Mouse (Mus musculus) intestine, embryonic 14.5 days (tissue): ENCODE results near the gene Bbs9. TPM values are rescaled to one million over a fixed set of nuclear protein-coding genes. Genes with fewer than 3 reads are reported as not detected.

Experiments used
- ATAC-seq: fragments of 200-750 bp; cut with Nextera tagmentation; replicated peaks from 2 replicates; pipeline ENCODE4 v1.8.0; 2017; ENCODE audit warnings: low read depth, moderate number of reproducible peaks, moderate TSS enrichment, moderate library complexity; ENCODE audit not compliant: low FRiP score, low TSS enrichment
- DNase-seq: peaks from one replicate; pipeline ENCODE4 v3.0.0-alpha.2; 2018; ENCODE audit warnings: low spot score
- H3K27ac ChIP-seq: fragments of 300-500 bp; sonication (generic); 2 replicates; pipeline ENCODE4 v1.5.1; 2014; ENCODE audit warnings: low read depth, mild to moderate bottlenecking, control low read depth
- H3K27me3 ChIP-seq: fragments of 300-500 bp; sonication (generic); replicated peaks from 2 replicates; pipeline ENCODE4 v1.6.1; 2014; ENCODE audit warnings: low read length, control low read depth; ENCODE audit not compliant: control insufficient read depth, insufficient read depth
- H3K36me3 ChIP-seq: fragments of 300-500 bp; sonication (generic); 2 replicates; pipeline ENCODE4 v1.6.1; 2014; ENCODE audit warnings: low read length, control low read depth; ENCODE audit not compliant: control insufficient read depth, insufficient read depth
- H3K4me1 ChIP-seq: fragments of 300-500 bp; sonication (generic); replicated peaks from 2 replicates; pipeline ENCODE4 v1.6.1; 2014; ENCODE audit warnings: low read length, control low read depth, mixed read lengths; ENCODE audit not compliant: control insufficient read depth, insufficient read depth
- H3K4me2 ChIP-seq: fragments of 300-500 bp; sonication (generic); 2 replicates; pipeline ENCODE4 v1.6.1; 2014; ENCODE audit warnings: low read length
- H3K4me3 ChIP-seq: fragments of 300-500 bp; sonication (generic); 2 replicates; pipeline ENCODE4 v1.5.1; 2014; ENCODE audit warnings: low read depth, low read length, control low read depth, mixed read lengths
- H3K9ac ChIP-seq: fragments of 300-500 bp; sonication (generic); 2 replicates; pipeline ENCODE4 v1.6.1; 2014; ENCODE audit warnings: mild to moderate bottlenecking, low read length
- H3K9me3 ChIP-seq: fragments of 300-500 bp; sonication (generic); 2 replicates; pipeline ENCODE4 v1.6.1; 2016; ENCODE audit warnings: low read length, control low read depth; ENCODE audit not compliant: control insufficient read depth
- WGBS: fragments of 180-500 bp; shearing (Covaris S2); extraction: QIAGEN DNeasy Blood & Tissue Kit; methylation state at CpG from one replicate; pipeline ENCODE4 v1.1.7; 2014; 5-methylcytosine and 5-hydroxymethylcytosine counted together
- polyA plus RNA-seq: library from polyadenylated mRNA; unstranded; fragments of >200 nt; fragmentation: Nextera tagmentation; extraction: Ambion mirVana; gene quantifications from 2 replicates; pipeline ENCODE4 v1.2.1, GENCODE M21; 2014

Gene Bbs9
- polyA plus RNA-seq, 1 experiment from 2014 or later: 14.2 TPM

- Histone ChIP-seq H3K36me3 (no peaks in the 10 kb centered on the region), H3K9ac (no peak overlapping the region), H3K4me1 (no peaks in the 10 kb centered on the region), H3K4me2 (no peak overlapping the region), H3K27ac (no peak overlapping the region), H3K9me3 (no peaks in the 10 kb centered on the region), H3K4me3 (no peak overlapping the region), H3K27me3 (no peaks in the 10 kb centered on the region)
- DNase-seq (no peak), ATAC-seq (no peak)
- WGBS: 90% methylated on average over 2 of the region's 2 CpGs
Observed at GRCm38 (mm10) chr9:22672937-22673336, 197.4 kb downstream of the Bbs9 start.

DNA sequence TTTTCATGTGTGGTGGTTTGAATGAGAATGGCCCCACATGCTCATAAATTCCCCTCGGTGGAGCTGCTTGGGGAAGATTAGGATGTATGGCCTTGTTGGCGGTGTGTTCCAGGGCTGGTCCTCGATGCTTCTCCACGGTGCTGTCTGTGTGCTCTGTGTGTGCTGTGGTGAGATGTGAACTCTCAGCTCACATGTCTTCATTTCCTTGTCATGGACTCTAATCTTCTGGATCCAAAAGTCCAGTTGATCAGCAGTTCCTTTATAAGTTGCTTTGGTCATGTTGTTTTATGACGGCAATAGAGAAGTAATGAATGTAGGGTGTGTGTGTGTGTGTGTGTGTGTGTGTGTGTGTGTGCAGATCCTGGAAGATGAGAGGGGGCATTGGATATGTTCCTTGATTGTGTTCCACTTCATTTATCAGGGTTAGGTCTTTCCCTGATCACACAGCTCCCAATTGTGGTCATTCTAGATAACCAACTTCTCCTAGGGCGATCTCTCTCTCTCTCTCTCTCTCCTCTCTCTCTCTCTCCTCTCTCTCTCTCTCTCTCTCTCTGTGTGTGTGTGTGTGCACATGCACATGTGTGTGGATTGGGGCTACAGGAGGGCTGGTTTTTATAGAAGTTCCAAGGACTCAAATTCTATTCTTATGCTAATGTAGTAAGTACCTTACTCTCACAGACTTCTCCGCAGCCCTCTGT lies 201.8 kb downstream of the Bbs9 start:
- Histone ChIP-seq H3K4me2 (no peak overlapping the region), H3K27ac (no peak overlapping the region), H3K4me1 (no peaks in the 10 kb centered on the region), H3K36me3 (no peaks in the 10 kb centered on the region), H3K27me3 (no peaks in the 10 kb centered on the region), H3K4me3 (no peak overlapping the region), H3K9ac (no peak overlapping the region), H3K9me3 (no peaks in the 10 kb centered on the region)
- DNase-seq: no peak
- no peak for ATAC-seq
- WGBS: 86% methylated on average over 7 of the region's 7 CpGs

DNA sequence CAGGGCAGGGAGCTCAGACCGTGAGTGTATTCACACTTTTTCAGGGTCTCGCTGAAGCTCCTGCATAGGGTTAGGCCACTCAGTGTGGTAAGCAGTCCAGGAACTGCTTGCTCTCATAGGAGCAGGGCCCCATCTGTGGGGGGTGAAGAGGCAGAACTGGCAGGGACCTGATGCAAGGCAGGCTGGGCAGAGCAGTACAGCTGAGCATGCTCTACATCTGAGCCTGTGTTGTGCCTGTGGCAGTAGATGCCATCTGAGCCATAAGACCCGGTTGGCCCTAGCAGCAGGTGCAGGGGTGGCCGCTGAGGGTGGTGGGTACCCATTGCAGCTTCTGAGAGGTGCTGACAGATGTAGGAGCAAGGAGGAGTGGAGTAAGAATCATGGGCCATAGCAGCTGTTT lies 202.5 kb downstream of the Bbs9 start:
- H3K4me3 ChIP-seq: no peak overlapping the region
- H3K27ac ChIP-seq: no peak overlapping the region
- H3K4me1 ChIP-seq: no peaks in the 10 kb centered on the region
- ATAC-seq: no peak
- H3K4me2 ChIP-seq: no peak overlapping the region
- H3K9ac ChIP-seq: no peak overlapping the region
- DNase-seq: no peak
- H3K27me3 ChIP-seq: no peaks in the 10 kb centered on the region
- WGBS: 85% methylated on average over 4 of the region's 4 CpGs
- H3K9me3 ChIP-seq: no peaks in the 10 kb centered on the region
- H3K36me3 ChIP-seq: no peaks in the 10 kb centered on the region

DNA sequence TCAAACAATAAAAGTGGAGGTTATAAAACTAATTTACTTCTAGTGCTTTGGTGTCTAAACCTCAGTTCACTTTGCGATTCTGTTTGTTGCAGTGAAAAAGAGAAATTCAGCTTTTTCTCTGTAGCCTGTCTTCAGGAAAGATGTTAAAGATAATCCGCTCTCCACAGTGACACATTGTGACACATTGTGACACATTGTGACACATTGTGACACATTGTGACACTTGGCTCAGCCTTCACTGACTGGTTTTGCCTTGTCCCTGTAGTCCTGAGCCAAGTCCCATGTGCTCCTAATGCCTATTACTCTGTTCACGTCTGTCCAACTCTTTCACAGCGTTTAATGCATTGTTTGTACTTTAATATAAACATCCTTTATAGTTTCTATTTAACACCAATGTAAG lies 203.0 kb downstream of the Bbs9 start:
- Histone ChIP-seq H3K4me2 (no peak overlapping the region), H3K4me1 (no peaks in the 10 kb centered on the region), H3K27me3 (no peaks in the 10 kb centered on the region), H3K4me3 (no peak overlapping the region), H3K36me3 (no peaks in the 10 kb centered on the region), H3K9ac (no peak overlapping the region), H3K27ac (no peak overlapping the region), H3K9me3 (no peaks in the 10 kb centered on the region)
- no peak for DNase-seq
- ATAC-seq: no peak
- 73% methylated on average over 4 of the region's 4 CpGs for WGBS

DNA sequence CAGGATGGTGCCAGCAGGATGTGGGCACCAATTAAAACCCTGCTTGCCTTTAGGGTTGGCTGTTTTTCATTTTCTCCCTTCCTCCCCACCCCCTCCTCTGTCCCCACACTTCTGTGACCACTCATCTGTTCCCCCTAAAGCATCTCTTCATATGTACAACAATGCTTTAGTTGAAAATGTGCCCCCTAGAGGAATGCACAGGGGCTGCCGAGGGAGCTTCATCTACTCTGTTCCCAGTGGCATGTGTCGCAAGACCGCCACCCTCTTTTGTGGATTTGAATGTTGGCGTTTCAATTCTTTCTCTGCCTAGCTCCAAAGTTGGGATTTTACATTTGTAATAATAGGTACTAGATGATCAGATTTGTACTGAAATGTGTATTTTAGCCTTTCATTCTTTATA lies 204.0 kb downstream of the Bbs9 start:
- H3K9ac ChIP-seq: no peak overlapping the region
- H3K4me1 ChIP-seq: no peaks in the 10 kb centered on the region
- H3K27me3 ChIP-seq: no peaks in the 10 kb centered on the region
- ATAC-seq: no peak
- H3K4me3 ChIP-seq: no peak overlapping the region
- DNase-seq: no peak
- no peaks in the 10 kb centered on the region for H3K36me3 ChIP-seq
- no peak overlapping the region for H3K4me2 ChIP-seq
- no peak overlapping the region for H3K27ac ChIP-seq
- 89% methylated on average over 4 of the region's 4 CpGs for WGBS
- H3K9me3 ChIP-seq: no peaks in the 10 kb centered on the region

DNA sequence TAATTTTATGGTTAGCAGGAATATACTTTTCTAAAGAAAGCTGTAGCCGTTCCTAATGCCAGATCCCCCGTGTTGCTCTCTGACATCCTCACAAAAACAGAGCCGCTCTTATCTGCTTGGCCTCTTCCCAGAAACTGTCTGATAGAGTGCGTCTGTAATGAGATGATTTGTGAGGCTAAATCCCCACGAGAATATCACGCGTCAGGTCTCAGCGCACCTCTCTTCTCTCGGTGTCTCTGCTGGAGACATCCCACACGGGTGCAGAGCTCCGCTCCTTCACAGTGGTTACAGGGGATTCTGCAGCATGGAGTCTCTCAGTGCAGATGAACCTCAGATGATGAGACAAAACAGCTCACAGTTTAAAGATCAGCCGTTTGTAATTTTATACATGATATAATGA lies 204.5 kb downstream of the Bbs9 start:
- no peaks in the 10 kb centered on the region for H3K9me3 ChIP-seq
- no peaks in the 10 kb centered on the region for H3K36me3 ChIP-seq
- no peak overlapping the region for H3K27ac ChIP-seq
- H3K4me2 ChIP-seq: no peak overlapping the region
- 60% methylated on average over 12 of the region's 12 CpGs for WGBS
- no peaks in the 10 kb centered on the region for H3K27me3 ChIP-seq
- no peak overlapping the region for H3K9ac ChIP-seq
- H3K4me3 ChIP-seq: no peak overlapping the region
- H3K4me1 ChIP-seq: no peaks in the 10 kb centered on the region
- DNase-seq (no peak), ATAC-seq (no peak)

DNA sequence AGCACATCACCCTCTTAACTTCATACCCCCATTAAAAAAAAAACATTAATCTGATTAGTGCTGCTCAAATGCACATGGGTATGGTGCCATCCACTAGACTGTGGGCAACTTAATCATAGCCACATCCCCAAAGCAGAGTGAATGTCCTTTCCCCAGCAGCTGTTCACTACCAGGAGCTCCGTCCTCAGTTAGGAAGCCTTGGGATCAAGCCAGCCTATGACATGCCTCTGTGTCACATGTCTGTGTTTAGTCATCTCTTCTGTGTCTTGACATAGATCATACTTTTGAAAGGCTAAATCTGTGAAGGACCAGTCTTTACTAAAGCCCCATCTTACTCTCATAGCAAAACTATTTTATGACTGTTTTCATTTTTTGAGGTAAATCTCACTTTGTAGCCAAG lies 205.0 kb downstream of the Bbs9 start:
- Histone ChIP-seq H3K4me3 (no peak overlapping the region), H3K4me2 (no peak overlapping the region), H3K27me3 (no peaks in the 10 kb centered on the region), H3K27ac (no peak overlapping the region), H3K36me3 (no peaks in the 10 kb centered on the region), H3K4me1 (no peaks in the 10 kb centered on the region), H3K9me3 (no peaks in the 10 kb centered on the region), H3K9ac (no peak overlapping the region)
- no peak for ATAC-seq
- WGBS: 73% methylated on average over 1 of the region's 1 CpGs
- no peak for DNase-seq

- no peak for ATAC-seq
- no peak overlapping the region for H3K4me2 ChIP-seq
- H3K9ac ChIP-seq: no peak overlapping the region
- H3K36me3 ChIP-seq: no peaks in the 10 kb centered on the region
- H3K27ac ChIP-seq: no peak overlapping the region
- DNase-seq: no peak
- H3K9me3 ChIP-seq: no peaks in the 10 kb centered on the region
- H3K4me1 ChIP-seq: no peaks in the 10 kb centered on the region
- no peaks in the 10 kb centered on the region for H3K27me3 ChIP-seq
- no peak overlapping the region for H3K4me3 ChIP-seq
- WGBS: 54% methylated on average over 3 of the region's 3 CpGs
Observed at GRCm38 (mm10) chr9:22683786-22684185, 208.3 kb downstream of the Bbs9 start.

DNA sequence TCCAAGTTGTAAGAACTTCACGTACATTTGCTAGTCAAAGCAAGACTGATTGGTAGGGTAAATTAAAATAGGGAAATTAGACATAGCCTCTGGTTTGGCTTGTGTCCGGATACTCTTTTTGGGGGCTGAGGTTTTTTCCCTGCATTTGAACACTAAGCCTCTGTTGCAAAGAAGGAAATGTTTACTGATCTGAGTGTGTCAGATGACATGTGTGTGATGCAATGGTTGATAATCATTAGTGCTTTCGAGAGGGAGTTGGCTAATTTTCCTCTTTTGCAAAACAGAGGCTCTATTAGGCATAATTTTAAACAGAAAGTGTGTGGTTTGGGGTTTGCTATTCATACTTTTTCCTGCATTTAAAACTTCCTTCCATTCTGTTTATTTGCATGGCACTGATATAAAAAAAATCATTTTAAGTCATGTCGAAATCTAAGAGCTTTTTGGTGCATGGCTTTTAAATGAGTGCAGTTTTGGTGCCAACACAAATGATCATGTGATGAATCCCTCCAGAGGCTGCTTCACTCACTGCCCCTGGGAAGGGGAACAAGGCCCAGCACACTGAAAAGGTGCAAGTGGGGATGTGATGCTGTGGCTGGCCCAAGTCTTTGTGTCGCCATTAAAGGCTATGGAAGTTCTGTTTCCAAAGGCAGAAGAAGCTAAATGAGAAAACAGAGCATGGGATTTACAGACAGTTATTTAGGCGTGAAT lies 211.4 kb downstream of the Bbs9 start:
- no peak overlapping the region for H3K4me2 ChIP-seq
- H3K9ac ChIP-seq: no peak overlapping the region
- no peak overlapping the region for H3K4me3 ChIP-seq
- H3K27me3 ChIP-seq: no peaks in the 10 kb centered on the region
- no peaks in the 10 kb centered on the region for H3K4me1 ChIP-seq
- no peaks in the 10 kb centered on the region for H3K9me3 ChIP-seq
- ATAC-seq (no peak), DNase-seq (no peak)
- 79% methylated on average over 6 of the region's 6 CpGs for WGBS
- no peak overlapping the region for H3K27ac ChIP-seq
- no peaks in the 10 kb centered on the region for H3K36me3 ChIP-seq
